Mouse (Mus musculus) embryonic fibroblast, embryonic 13.5 days (primary cell): ENCODE data around the gene Qrfp.

Source experiments
- CTCF ChIP-seq: IDR thresholded peaks from 2 replicates; pipeline ENCODE4 v1.5.1; 2011; ENCODE audit warnings: mild to moderate bottlenecking, control low read depth, low read length, moderate library complexity, borderline replicate concordance; ENCODE audit not compliant: insufficient read depth
- POLR2A ChIP-seq: IDR thresholded peaks from 2 replicates; pipeline ENCODE4 v1.6.1; 2011; ENCODE audit warnings: low read depth, mild to moderate bottlenecking, control low read depth, low read length, moderate library complexity

- TF ChIP-seq POLR2A (no peak), CTCF (no peak)
Measured at GRCm38 (mm10) chr2:31809358-31809740, 1.0 kb downstream of the Qrfp start.
